Mouse (Mus musculus): ENCODE results near the gene Slc40a1. TPM values are rescaled to one million over a fixed set of nuclear protein-coding genes. Genes with fewer than 3 reads are reported as not detected.

Slc40a1 gene
- total RNA-seq, 1 experiment: 3.1 TPM

DNA sequence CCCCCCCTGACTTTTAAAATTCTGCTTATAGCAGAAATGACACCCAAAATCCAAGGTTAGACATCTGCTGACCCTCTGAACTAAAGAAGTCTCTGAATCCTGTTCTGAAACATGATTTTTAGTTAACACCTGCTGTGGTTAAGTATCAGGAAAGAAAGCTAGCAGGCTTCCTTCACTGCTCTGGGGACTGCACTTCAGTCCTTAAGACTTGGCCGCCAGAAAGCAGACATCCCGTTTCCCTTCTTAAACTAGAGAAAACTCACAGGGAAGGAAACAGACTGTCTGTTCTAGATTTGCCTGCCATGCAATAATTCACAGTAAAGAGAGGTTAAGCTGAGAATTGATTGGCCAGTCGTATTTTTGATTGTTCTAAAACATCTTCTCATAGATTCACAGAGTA is 10.1 kb downstream of the Slc40a1 start:
- in situ Hi-C loops (cut with MboI; ENCODE audit: low sequenced_read_pairs in 2 of 2, unreplicated experiment in 2 of 2): no loop called here
- no peak for TF ChIP-seq ZC3H11A (IDR thresholded peaks at IDR 0.05; ENCODE audit: borderline replicate concordance, low read depth, low read length)
- TF ChIP-seq CHD2 (IDR thresholded peaks at IDR 0.05; ENCODE audit: low read depth, low read length): no peak
- Histone ChIP-seq H3K27ac (ENCODE audit: insufficient read depth, low read depth, low read length, poor library complexity, severe bottlenecking) (no peak overlapping the region), H3K4me1 (ENCODE audit: control insufficient read depth in 2 of 2, insufficient read depth in 2 of 2, low read length in 2 of 2, poor library complexity in 1 of 2) (0 out of 4 replicates have a peak, but pooled peaks cover 2 to 4% of the 10 kb centered on the region in 2 experiments), H3K36me3 (ENCODE audit: control insufficient read depth, insufficient read depth, low read length, poor library complexity, severe bottlenecking) (peaks cover 3% of the 10 kb centered on the region; the same call in 1 of the 2 replicates), H3K4me3 (ENCODE audit: insufficient read depth in 1 of 2, low read depth in 1 of 2, low read length in 2 of 2, poor library complexity in 1 of 2, severe bottlenecking in 1 of 2) (no peak overlapping the region), H3K9me3 (ENCODE audit: control insufficient read depth, insufficient read depth, low read depth, low read length) (no peaks in the 10 kb centered on the region), H3K9ac (ENCODE audit: insufficient read depth, low read depth, low read length, poor library complexity, severe bottlenecking) (no peak overlapping the region)
- DNase-seq (ENCODE audit: low read depth, low spot score): no peak

DNA sequence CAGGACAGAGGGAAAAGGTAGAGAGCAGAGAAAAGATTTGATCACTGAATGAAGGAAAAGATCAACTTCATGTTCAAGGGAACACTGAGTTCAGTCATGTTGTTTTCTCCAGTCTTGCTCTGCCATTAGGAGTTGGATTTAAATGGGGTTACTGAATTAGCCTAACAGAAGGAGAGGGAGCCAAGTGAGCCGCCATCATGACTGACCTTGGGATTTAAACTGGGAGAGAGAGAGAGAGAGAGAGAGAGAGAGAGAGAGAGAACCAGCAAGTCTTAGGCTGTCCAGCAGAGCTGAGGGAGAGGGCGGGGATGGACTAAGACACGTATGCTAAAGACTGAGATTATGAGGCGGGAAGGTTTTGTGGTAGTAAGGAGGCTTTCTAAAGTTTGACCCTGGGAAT is 12.1 kb downstream of the Slc40a1 start:
- in situ Hi-C loops (cut with MboI; ENCODE audit: low sequenced_read_pairs in 2 of 2, unreplicated experiment in 2 of 2): no loop called here

DNA sequence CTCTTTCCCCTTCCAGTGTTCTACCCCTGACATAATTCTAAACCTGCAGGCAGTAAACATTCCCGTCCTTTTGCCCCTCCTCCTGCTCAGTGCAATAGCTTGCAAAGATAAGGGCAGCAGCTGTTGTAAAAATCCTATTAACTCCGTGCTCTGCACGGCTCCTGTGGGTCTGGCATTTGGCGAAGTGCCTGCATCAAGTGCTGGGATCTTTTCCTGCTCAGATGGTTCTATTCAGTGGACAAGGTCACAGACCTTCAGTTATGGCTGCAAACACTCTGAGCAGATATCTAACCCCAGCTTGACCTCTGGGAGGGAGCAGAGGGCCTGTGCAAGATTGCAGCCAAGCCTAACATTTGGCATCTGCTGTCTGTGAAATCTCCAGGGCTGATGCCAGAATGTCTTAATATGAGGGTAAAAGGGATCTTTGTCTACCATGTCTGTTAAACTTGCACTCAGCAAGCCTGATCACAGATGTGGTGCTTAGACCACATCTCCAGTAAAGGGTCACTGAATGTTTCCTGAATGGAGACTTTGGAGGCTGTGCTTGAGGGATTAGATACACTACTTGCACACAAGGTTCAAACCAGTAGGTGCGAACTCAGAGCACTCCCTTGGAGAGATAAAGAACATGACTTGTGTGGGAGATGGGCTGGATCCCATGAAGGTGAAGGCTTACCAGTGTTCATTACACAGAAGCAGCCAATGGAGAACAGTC is 21.1 kb downstream of the Slc40a1 start:
- Histone ChIP-seq H3K27ac (ENCODE audit: insufficient read depth, low read depth, low read length, poor library complexity, severe bottlenecking) (no peak overlapping the region), H3K9me3 (ENCODE audit: control insufficient read depth, insufficient read depth, low read depth, low read length) (no peaks in the 10 kb centered on the region), H3K4me3 (ENCODE audit: insufficient read depth in 1 of 2, low read depth in 1 of 2, low read length in 2 of 2, poor library complexity in 1 of 2, severe bottlenecking in 1 of 2) (no peak overlapping the region), H3K4me1 (ENCODE audit: control insufficient read depth in 2 of 2, insufficient read depth in 2 of 2, low read length in 2 of 2, poor library complexity in 1 of 2) (no peaks in the 10 kb centered on the region), H3K36me3 (ENCODE audit: control insufficient read depth, insufficient read depth, low read length, poor library complexity, severe bottlenecking) (no peaks in the 10 kb centered on the region), H3K9ac (ENCODE audit: insufficient read depth, low read depth, low read length, poor library complexity, severe bottlenecking) (no peak overlapping the region)
- TF ChIP-seq CHD2 (IDR thresholded peaks at IDR 0.05; ENCODE audit: low read depth, low read length) (no peak), MAFK (IDR thresholded peaks at IDR 0.05; ENCODE audit: insufficient read depth, low read depth, low read length) (no peak), HCFC1 (IDR thresholded peaks at IDR 0.05; ENCODE audit: borderline replicate concordance, insufficient read depth, low read length) (no peak), ZC3H11A (IDR thresholded peaks at IDR 0.05; ENCODE audit: borderline replicate concordance, low read depth, low read length) (no peak), ZNF384 (IDR thresholded peaks at IDR 0.05; ENCODE audit: low read depth, low read length) (no peak)
- no peak for DNase-seq (ENCODE audit: low read depth, low spot score)
- in situ Hi-C loops (cut with MboI; ENCODE audit: low sequenced_read_pairs in 2 of 2, unreplicated experiment in 2 of 2): no loop called here

More for the DNA sequence above, 12.1 kb downstream of the Slc40a1 start:
- TF ChIP-seq MAFK (IDR thresholded peaks at IDR 0.05; ENCODE audit: insufficient read depth, low read depth, low read length): no peak
- no peak for TF ChIP-seq HCFC1 (IDR thresholded peaks at IDR 0.05; ENCODE audit: borderline replicate concordance, insufficient read depth, low read length)
- no peak for TF ChIP-seq ZC3H11A (IDR thresholded peaks at IDR 0.05; ENCODE audit: borderline replicate concordance, low read depth, low read length)
- TF ChIP-seq CHD2 (IDR thresholded peaks at IDR 0.05; ENCODE audit: low read depth, low read length): no peak
- H3K4me1 ChIP-seq (ENCODE audit: control insufficient read depth in 2 of 2, insufficient read depth in 2 of 2, low read length in 2 of 2, poor library complexity in 1 of 2): 0 out of 4 replicates have a peak, but pooled peaks cover 2 to 4% of the 10 kb centered on the region in 2 experiments
- peaks cover 5% of the 10 kb centered on the region; the same call in 1 of the 2 replicates for H3K36me3 ChIP-seq (ENCODE audit: control insufficient read depth, insufficient read depth, low read length, poor library complexity, severe bottlenecking)
- H3K4me3 ChIP-seq (ENCODE audit: insufficient read depth in 1 of 2, low read depth in 1 of 2, low read length in 2 of 2, poor library complexity in 1 of 2, severe bottlenecking in 1 of 2): no peak overlapping the region
- no peaks in the 10 kb centered on the region for H3K9me3 ChIP-seq (ENCODE audit: control insufficient read depth, insufficient read depth, low read depth, low read length)
- no peak overlapping the region for H3K27ac ChIP-seq (ENCODE audit: insufficient read depth, low read depth, low read length, poor library complexity, severe bottlenecking)
- H3K9ac ChIP-seq (ENCODE audit: insufficient read depth, low read depth, low read length, poor library complexity, severe bottlenecking): no peak overlapping the region
- no peak for DNase-seq (ENCODE audit: low read depth, low spot score)

DNA sequence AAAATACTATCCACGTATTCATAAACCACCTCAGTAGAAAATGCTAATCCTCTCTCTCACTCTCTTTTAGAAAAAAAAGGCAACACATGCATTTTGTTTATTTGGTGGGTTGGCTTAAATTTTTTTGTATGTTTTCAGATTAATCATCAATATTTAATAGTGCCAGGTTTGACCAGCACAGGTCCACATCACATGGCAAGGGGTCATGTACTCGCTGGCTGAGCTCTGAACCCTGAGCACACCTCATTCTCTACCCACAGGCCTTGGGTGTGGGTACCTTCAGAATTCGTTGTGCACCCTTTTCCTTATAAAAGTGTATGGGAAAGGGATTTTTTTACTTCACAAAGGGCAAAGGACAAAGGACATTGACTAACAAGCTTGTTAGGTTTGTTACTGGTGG is 22.2 kb downstream of the Slc40a1 start:
- in situ Hi-C loops (cut with MboI; ENCODE audit: low sequenced_read_pairs in 2 of 2, unreplicated experiment in 2 of 2): no loop called here
- Histone ChIP-seq H3K9me3 (ENCODE audit: control insufficient read depth, insufficient read depth, low read depth, low read length) (no peaks in the 10 kb centered on the region), H3K9ac (ENCODE audit: insufficient read depth, low read depth, low read length, poor library complexity, severe bottlenecking) (no peak overlapping the region), H3K36me3 (ENCODE audit: control insufficient read depth, insufficient read depth, low read length, poor library complexity, severe bottlenecking) (no peaks in the 10 kb centered on the region), H3K4me3 (ENCODE audit: insufficient read depth in 1 of 2, low read depth in 1 of 2, low read length in 2 of 2, poor library complexity in 1 of 2, severe bottlenecking in 1 of 2) (no peak overlapping the region), H3K27ac (ENCODE audit: insufficient read depth, low read depth, low read length, poor library complexity, severe bottlenecking) (no peak overlapping the region), H3K4me1 (ENCODE audit: control insufficient read depth in 2 of 2, insufficient read depth in 2 of 2, low read length in 2 of 2, poor library complexity in 1 of 2) (no peaks in the 10 kb centered on the region)
- no peak for DNase-seq (ENCODE audit: low read depth, low spot score)
- TF ChIP-seq HCFC1 (IDR thresholded peaks at IDR 0.05; ENCODE audit: borderline replicate concordance, insufficient read depth, low read length): no peak
- no peak for TF ChIP-seq ZNF384 (IDR thresholded peaks at IDR 0.05; ENCODE audit: low read depth, low read length)
- TF ChIP-seq CHD2 (IDR thresholded peaks at IDR 0.05; ENCODE audit: low read depth, low read length): no peak
- TF ChIP-seq MAFK (IDR thresholded peaks at IDR 0.05; ENCODE audit: insufficient read depth, low read depth, low read length): no peak
- no peak for TF ChIP-seq ZC3H11A (IDR thresholded peaks at IDR 0.05; ENCODE audit: borderline replicate concordance, low read depth, low read length)
